Mouse (Mus musculus): ENCODE data around the gene Polrmt. TPM values are rescaled to one million over a fixed set of nuclear protein-coding genes. Genes with fewer than 3 reads are reported as not detected.

Gene Polrmt
- polyA plus RNA-seq, 1 experiment from 2014 or later = 47.3 TPM

DNA sequence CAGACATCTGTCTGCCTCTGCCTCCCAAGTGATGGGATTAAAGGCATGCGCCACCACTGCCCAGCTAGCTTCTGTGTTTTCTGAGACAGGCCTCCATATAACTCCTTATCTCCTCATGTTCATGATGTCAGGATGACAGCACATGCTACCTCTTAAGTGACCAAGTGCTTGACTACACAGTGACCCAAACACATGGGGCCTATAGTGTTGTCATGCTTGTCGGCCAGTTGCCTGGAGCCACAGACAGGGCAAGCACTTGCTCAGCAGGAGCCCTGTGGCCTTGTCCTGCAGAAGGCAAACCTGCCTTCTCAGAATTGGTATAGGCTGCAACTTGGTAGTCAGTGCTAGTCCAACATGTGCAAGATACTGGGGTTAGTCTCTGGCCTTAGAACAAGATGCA lies 60.2 kb downstream of the Polrmt start:
- Histone ChIP-seq H3K27me3 (ENCODE audit: insufficient read depth, poor library complexity, severe bottlenecking) (no peaks in the 10 kb centered on the region), H3K36me3 (peaks cover 64% of the 10 kb centered on the region), H3K9me3 (no peaks in the 10 kb centered on the region), H3K27ac (no peak overlapping the region), H3K4me1 (replicated peaks) (peaks cover 27% of the 10 kb centered on the region), H3K4me3 (no peak overlapping the region)
- DNase-seq (ENCODE audit: low spot score) = no peak
- 83% methylated on average over 2 of the region's 2 CpGs for WGBS

Other genes with a start within 250 kb of the Polrmt start
- gene Plpp2, start 212.8 kb downstream of the Polrmt start, polyA plus RNA-seq (2016; fragmentation: Nextera tagmentation; extraction: Ambion mirVana) = 19.3 and 25.7 TPM in 2 replicates
- 70.0 and 77.2 TPM in 2 replicates for gene Mier2, start 191.4 kb downstream of the Polrmt start, polyA plus RNA-seq (2016; fragmentation: Nextera tagmentation; extraction: Ambion mirVana)
- not detected in 2 replicates for gene Theg, start 159.2 kb downstream of the Polrmt start, polyA plus RNA-seq (2016; fragmentation: Nextera tagmentation; extraction: Ambion mirVana)
- 0.02 and 0.07 TPM in 2 replicates for gene C2cd4c, start 132.6 kb downstream of the Polrmt start, polyA plus RNA-seq (2016; fragmentation: Nextera tagmentation; extraction: Ambion mirVana)
- gene Shc2, start 108.7 kb downstream of the Polrmt start, polyA plus RNA-seq (2016; fragmentation: Nextera tagmentation; extraction: Ambion mirVana) = 20.5 and 22.6 TPM in 2 replicates
- not detected in 2 replicates for gene Odf3l2, start 100.8 kb downstream of the Polrmt start, polyA plus RNA-seq (2016; fragmentation: Nextera tagmentation; extraction: Ambion mirVana)
- gene Madcam1, start 82.0 kb downstream of the Polrmt start, polyA plus RNA-seq (2016; fragmentation: Nextera tagmentation; extraction: Ambion mirVana) = 1.4 and 1.5 TPM in 2 replicates
- 66.0 and 76.6 TPM in 2 replicates for gene Tpgs1, start 77.2 kb downstream of the Polrmt start, polyA plus RNA-seq (2016; fragmentation: Nextera tagmentation; extraction: Ambion mirVana)
- gene Cdc34, start 64.4 kb downstream of the Polrmt start, polyA plus RNA-seq (2016; fragmentation: Nextera tagmentation; extraction: Ambion mirVana) = 243 and 244 TPM in 2 replicates
- 0.75 and 1.2 TPM in 2 replicates for gene Gzmm, start 57.6 kb downstream of the Polrmt start, polyA plus RNA-seq (2016; fragmentation: Nextera tagmentation; extraction: Ambion mirVana)
- 657 and 686 TPM in 2 replicates for gene Bsg, start 42.1 kb downstream of the Polrmt start, polyA plus RNA-seq (2016; fragmentation: Nextera tagmentation; extraction: Ambion mirVana)
- 0.08 and 0.11 TPM in 2 replicates for gene Hcn2, start 29.9 kb downstream of the Polrmt start, polyA plus RNA-seq (2016; fragmentation: Nextera tagmentation; extraction: Ambion mirVana)
- 0.12 and 0.55 TPM in 2 replicates for gene Fgf22, start 8.5 kb upstream of the Polrmt start, polyA plus RNA-seq (2016; fragmentation: Nextera tagmentation; extraction: Ambion mirVana)
- 124 and 136 TPM in 2 replicates for gene Rnf126, start 20.4 kb upstream of the Polrmt start, polyA plus RNA-seq (2016; fragmentation: Nextera tagmentation; extraction: Ambion mirVana)
- gene Fstl3, start 30.7 kb upstream of the Polrmt start, polyA plus RNA-seq (2016; fragmentation: Nextera tagmentation; extraction: Ambion mirVana) = 1.7 and 1.8 TPM in 2 replicates
- gene Prss57, start 44.4 kb upstream of the Polrmt start, polyA plus RNA-seq (2016; fragmentation: Nextera tagmentation; extraction: Ambion mirVana) = 0.10 TPM in 1 of 2 replicates, not detected in the other
- gene Palm, start 47.0 kb upstream of the Polrmt start, polyA plus RNA-seq (2016; fragmentation: Nextera tagmentation; extraction: Ambion mirVana) = 142 and 175 TPM in 2 replicates
- 1.0 and 2.4 TPM in 2 replicates for gene Misp, start 74.4 kb upstream of the Polrmt start, polyA plus RNA-seq (2016; fragmentation: Nextera tagmentation; extraction: Ambion mirVana)
- 288 and 338 TPM in 2 replicates for gene Ptbp1, start 107.8 kb upstream of the Polrmt start, polyA plus RNA-seq (2016; fragmentation: Nextera tagmentation; extraction: Ambion mirVana)
- gene Prtn3, start 127.9 kb upstream of the Polrmt start, polyA plus RNA-seq (2016; fragmentation: Nextera tagmentation; extraction: Ambion mirVana) = 10.0 and 15.1 TPM in 2 replicates
- 122 and 205 TPM in 2 replicates for gene Plppr3, start 128.1 kb upstream of the Polrmt start, polyA plus RNA-seq (2016; fragmentation: Nextera tagmentation; extraction: Ambion mirVana)
- gene Elane, start 139.7 kb upstream of the Polrmt start, polyA plus RNA-seq (2016; fragmentation: Nextera tagmentation; extraction: Ambion mirVana) = not detected in 2 replicates
- not detected in 2 replicates for gene Cfd, start 144.3 kb upstream of the Polrmt start, polyA plus RNA-seq (2016; fragmentation: Nextera tagmentation; extraction: Ambion mirVana)
- gene Med16, start 162.3 kb upstream of the Polrmt start, polyA plus RNA-seq (2016; fragmentation: Nextera tagmentation; extraction: Ambion mirVana) = 68.3 and 77.3 TPM in 2 replicates
- 2.6 and 4.5 TPM in 2 replicates for gene Gm26602, start 164.3 kb upstream of the Polrmt start, polyA plus RNA-seq (2016; fragmentation: Nextera tagmentation; extraction: Ambion mirVana)
- gene Kiss1r, start 170.4 kb upstream of the Polrmt start, polyA plus RNA-seq (2016; fragmentation: Nextera tagmentation; extraction: Ambion mirVana) = 0.72 and 0.80 TPM in 2 replicates
- gene R3hdm4, start 174.6 kb upstream of the Polrmt start, polyA plus RNA-seq (2016; fragmentation: Nextera tagmentation; extraction: Ambion mirVana) = 130 and 152 TPM in 2 replicates
- gene Arid3a, start 180.5 kb upstream of the Polrmt start, polyA plus RNA-seq (2016; fragmentation: Nextera tagmentation; extraction: Ambion mirVana) = 11.1 and 15.0 TPM in 2 replicates
- 128 and 140 TPM in 2 replicates for gene Wdr18, start 213.6 kb upstream of the Polrmt start, polyA plus RNA-seq (2016; fragmentation: Nextera tagmentation; extraction: Ambion mirVana)
- gene Grin3b, start 224.1 kb upstream of the Polrmt start, polyA plus RNA-seq (2016; fragmentation: Nextera tagmentation; extraction: Ambion mirVana) = 0.35 TPM in 2 replicates
- gene Tmem259, start 237.7 kb upstream of the Polrmt start, polyA plus RNA-seq (2016; fragmentation: Nextera tagmentation; extraction: Ambion mirVana) = 11.8 and 13.1 TPM in 2 replicates
- gene Cnn2, start 242.0 kb upstream of the Polrmt start, polyA plus RNA-seq (2016; fragmentation: Nextera tagmentation; extraction: Ambion mirVana) = 201 and 223 TPM in 2 replicates
- gene Abca7, start 249.9 kb upstream of the Polrmt start, polyA plus RNA-seq (2016; fragmentation: Nextera tagmentation; extraction: Ambion mirVana) = 4.4 and 6.0 TPM in 2 replicates